Mouse (Mus musculus) hindbrain, postnatal 0 days (tissue): ENCODE measurements around the gene Atp12a. TPM values are rescaled to one million over a fixed set of nuclear protein-coding genes. Genes with fewer than 3 reads are reported as not detected.

Source experiments
- ATAC-seq: fragments of 200-750 bp; cut with Nextera tagmentation; 2 replicates; pipeline ENCODE4 v1.8.0; 2017; ENCODE audit warnings: mild to moderate bottlenecking, moderate TSS enrichment, moderate library complexity
- DNase-seq: peaks from one replicate; pipeline ENCODE4 v3.0.0-alpha.2; 2015; ENCODE audit warnings: low spot score
- H3K27ac ChIP-seq: fragments of 300-500 bp; sonication (generic); 2 replicates; pipeline ENCODE4 v1.5.1; 2014; ENCODE audit warnings: mild to moderate bottlenecking
- H3K27me3 ChIP-seq: fragments of 300-500 bp; sonication (generic); 2 replicates; pipeline ENCODE4 v1.6.1; 2014; ENCODE audit warnings: low read length, mixed read lengths; ENCODE audit not compliant: insufficient read depth
- H3K36me3 ChIP-seq: fragments of 300-500 bp; sonication (generic); 2 replicates; pipeline ENCODE4 v1.6.1; 2014; ENCODE audit warnings: low read length, mixed read lengths; ENCODE audit not compliant: insufficient read depth
- H3K4me1 ChIP-seq: fragments of 300-500 bp; sonication (generic); 2 replicates; pipeline ENCODE4 v1.6.1; 2014; ENCODE audit warnings: antibody characterized with exemption, low read length, mixed read lengths; ENCODE audit not compliant: insufficient read depth
- H3K4me2 ChIP-seq: fragments of 300-500 bp; sonication (generic); 2 replicates; pipeline ENCODE4 v1.6.1; 2014; ENCODE audit warnings: low read depth, mild to moderate bottlenecking, low read length, moderate library complexity, mixed read lengths
- H3K4me3 ChIP-seq: fragments of 300-500 bp; sonication (generic); 2 replicates; pipeline ENCODE4 v1.5.1; 2014; ENCODE audit warnings: low read length
- H3K9ac ChIP-seq: fragments of 300-500 bp; sonication (generic); replicated peaks from 2 replicates; pipeline ENCODE4 v1.6.1; 2014; ENCODE audit warnings: mild to moderate bottlenecking, low read length, moderate library complexity, mixed read lengths
- H3K9me3 ChIP-seq: fragments of 300-500 bp; sonication (generic); 2 replicates; pipeline ENCODE4 v1.6.1; 2016; ENCODE audit warnings: low read length, mixed read lengths
- CTCF ChIP-seq: IDR thresholded peaks from 2 replicates; pipeline ENCODE4 v1.5.1; 2016; ENCODE audit warnings: antibody characterized with exemption, control low read depth, low read depth
- WGBS: fragments of 180-500 bp; shearing (Covaris S2); extraction: QIAGEN DNeasy Blood & Tissue Kit; methylation state at CpG from one replicate; pipeline ENCODE4 v1.1.7; 2014; 5-methylcytosine and 5-hydroxymethylcytosine counted together
- polyA plus RNA-seq: library from polyadenylated mRNA; unstranded; fragments of >200 nt; fragmentation: Nextera tagmentation; extraction: Ambion mirVana; gene quantifications from 2 replicates; pipeline ENCODE4 v1.2.1, GENCODE M21; 2015
- total RNA-seq: library from RNA; depleted of rRNA; stranded (reverse); fragments of >200 nt; gene quantifications from 2 replicates; pipeline ENCODE4 v1.2.3, GENCODE M21; 2014

The Atp12a gene
- total and polyA plus RNA-seq, 2 experiments from 2014 or later = 0.48 to 0.68 TPM

DNA sequence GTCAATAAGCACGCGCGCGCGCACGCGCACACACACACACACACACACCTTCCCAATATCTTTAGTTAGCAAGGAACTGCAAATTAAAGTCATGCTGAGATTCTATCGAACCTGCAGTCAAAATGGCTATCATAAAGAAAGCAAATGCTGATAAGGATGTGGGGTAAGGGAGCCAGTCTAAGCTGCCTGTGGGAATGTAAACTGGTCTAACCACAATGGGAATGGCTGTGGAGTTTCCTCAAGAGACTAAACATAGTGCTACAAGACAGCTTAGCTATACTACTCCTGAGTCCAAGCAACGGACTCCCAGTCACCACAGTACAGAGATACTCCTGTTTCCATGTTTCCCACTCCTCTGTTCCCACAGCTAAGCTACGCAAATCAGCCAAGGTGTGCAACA, 28.8 kb upstream of the Atp12a start:
- no peak overlapping the region for H3K27ac ChIP-seq
- ATAC-seq = no peak
- H3K36me3 ChIP-seq = no peaks in the 10 kb centered on the region
- TF ChIP-seq CTCF = no peak
- no peak for DNase-seq
- no peaks in the 10 kb centered on the region for H3K4me1 ChIP-seq
- H3K4me2 ChIP-seq = no peak overlapping the region
- no peak overlapping the region for H3K9ac ChIP-seq
- no peak overlapping the region for H3K4me3 ChIP-seq
- no peaks in the 10 kb centered on the region for H3K9me3 ChIP-seq
- no peaks in the 10 kb centered on the region for H3K27me3 ChIP-seq
- 91% methylated on average over 10 of the region's 10 CpGs for WGBS

- ATAC-seq (peak; percentile 62), DNase-seq (peak; percentile 80)
- no peak for TF ChIP-seq CTCF
- no peaks in the 10 kb centered on the region for H3K9me3 ChIP-seq
- H3K4me3 ChIP-seq = no peak overlapping the region
- no peaks in the 10 kb centered on the region for H3K27me3 ChIP-seq
- WGBS = 47% methylated on average over 9 of the region's 9 CpGs
- H3K36me3 ChIP-seq = no peaks in the 10 kb centered on the region
- no peak overlapping the region for H3K27ac ChIP-seq
- no peaks in the 10 kb centered on the region for H3K4me1 ChIP-seq
- no peak overlapping the region for H3K4me2 ChIP-seq
- no peak overlapping the region for H3K9ac ChIP-seq
Observed at GRCm38 (mm10) chr14:56337075-56337474, 27.8 kb upstream of the Atp12a start.

- DNase-seq = no peak
- no peak for TF ChIP-seq CTCF
Observed at GRCm38 (mm10) chr14:56337696-56338095, 27.2 kb upstream of the Atp12a start.

DNA sequence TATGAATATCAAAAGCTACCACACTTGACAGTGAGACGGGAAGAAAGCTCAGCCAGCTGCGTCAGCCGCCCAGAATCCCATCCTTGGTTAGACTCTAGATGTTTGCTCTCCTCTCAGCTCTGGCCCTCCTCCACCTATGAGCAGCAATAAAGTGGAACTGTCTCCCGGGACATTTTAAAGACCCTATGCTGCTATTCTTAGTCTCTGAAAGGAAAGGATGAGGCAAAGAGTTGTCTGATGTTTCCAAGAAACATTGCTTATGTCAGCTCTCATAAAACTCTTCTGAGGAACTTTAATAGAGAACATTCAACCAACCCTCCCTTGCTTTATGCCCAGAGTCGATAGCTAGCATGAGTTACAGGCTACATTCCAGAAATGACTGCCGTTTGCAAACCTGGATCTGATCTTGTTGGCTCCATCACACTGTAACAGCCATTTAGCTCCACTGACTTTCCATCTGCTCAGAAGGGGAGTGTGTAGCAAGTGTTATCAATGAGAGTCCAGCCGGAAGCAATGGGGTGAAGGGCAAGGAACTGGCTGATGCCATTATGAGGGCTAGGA, 25.9 kb upstream of the Atp12a start:
- no peaks in the 10 kb centered on the region for H3K36me3 ChIP-seq
- H3K4me3 ChIP-seq = no peak overlapping the region
- H3K9me3 ChIP-seq = no peaks in the 10 kb centered on the region
- no peak overlapping the region for H3K9ac ChIP-seq
- DNase-seq (no peak), ATAC-seq (no peak)
- no peak overlapping the region for H3K27ac ChIP-seq
- no peaks in the 10 kb centered on the region for H3K27me3 ChIP-seq
- WGBS = 78% methylated on average over 7 of the region's 7 CpGs
- TF ChIP-seq CTCF = no peak
- no peak overlapping the region for H3K4me2 ChIP-seq
- no peaks in the 10 kb centered on the region for H3K4me1 ChIP-seq

More at GRCm38 (mm10) chr14:56337696-56338095, 27.2 kb upstream of the Atp12a start:
- no peaks in the 10 kb centered on the region for H3K27me3 ChIP-seq
- no peak overlapping the region for H3K27ac ChIP-seq
- no peak overlapping the region for H3K4me3 ChIP-seq
- no peaks in the 10 kb centered on the region for H3K36me3 ChIP-seq
- no peaks in the 10 kb centered on the region for H3K4me1 ChIP-seq
- WGBS = 79% methylated on average over 2 of the region's 2 CpGs
- ATAC-seq = no peak
- no peak overlapping the region for H3K4me2 ChIP-seq
- H3K9ac ChIP-seq = no peak overlapping the region
- H3K9me3 ChIP-seq = no peaks in the 10 kb centered on the region

DNA sequence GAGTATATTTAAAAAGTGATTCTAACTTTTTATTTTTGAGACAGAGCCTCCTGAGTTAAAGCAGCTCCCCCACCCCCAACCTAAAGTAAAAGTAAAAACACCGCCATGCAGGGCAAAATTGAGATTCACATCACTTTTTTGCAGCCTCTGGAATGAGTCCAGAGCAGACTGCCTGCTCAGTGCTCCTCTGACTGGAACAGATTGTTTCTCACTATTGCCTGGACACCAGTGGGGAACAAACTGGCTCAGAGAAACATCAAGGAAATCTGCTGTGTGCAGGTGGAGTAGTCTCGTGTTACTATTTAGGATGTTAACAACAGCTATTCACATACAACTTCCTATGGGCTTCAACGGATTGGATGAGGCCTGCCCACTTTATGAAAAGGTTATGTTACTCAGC, 16.2 kb upstream of the Atp12a start:
- Histone ChIP-seq H3K36me3 (no peaks in the 10 kb centered on the region), H3K27ac (no peak overlapping the region), H3K4me3 (no peak overlapping the region), H3K4me1 (peaks cover 5% of the 10 kb centered on the region), H3K9me3 (no peaks in the 10 kb centered on the region), H3K9ac (no peak overlapping the region), H3K27me3 (no peaks in the 10 kb centered on the region), H3K4me2 (no peak overlapping the region)
- 51% methylated on average over 3 of the region's 3 CpGs for WGBS
- no peak for TF ChIP-seq CTCF
- DNase-seq (peak; percentile 49), ATAC-seq (no peak)

DNA sequence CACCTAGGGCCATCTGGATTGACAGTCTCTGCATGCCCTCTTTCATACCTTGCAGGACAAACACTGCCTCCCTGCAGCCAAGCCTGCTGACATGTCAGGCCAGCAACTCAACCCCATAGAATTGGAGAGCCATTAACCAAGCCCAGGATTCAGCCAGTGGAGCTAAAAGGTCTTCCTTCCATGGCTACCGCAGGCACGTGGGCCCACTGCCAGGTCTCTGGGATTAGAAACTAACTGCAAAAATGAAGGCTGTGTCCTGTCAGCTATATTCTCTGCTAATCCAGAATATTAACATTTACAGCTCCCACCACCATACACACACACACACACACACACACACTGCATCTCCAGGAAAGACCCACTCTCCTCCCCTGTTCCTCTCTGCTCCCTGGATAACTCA, 15.3 kb upstream of the Atp12a start:
- TF ChIP-seq CTCF = no peak
- WGBS = 66% methylated on average over 2 of the region's 2 CpGs
- ATAC-seq = no peak

GRCm38 (mm10) chr14:56351959-56352660, 12.8 kb upstream of the Atp12a start:
- H3K9ac ChIP-seq = no peak overlapping the region
- H3K27me3 ChIP-seq = no peaks in the 10 kb centered on the region
- 43% methylated on average over 17 of the region's 17 CpGs for WGBS
- peaks cover 5% of the 10 kb centered on the region for H3K4me1 ChIP-seq
- H3K9me3 ChIP-seq = no peaks in the 10 kb centered on the region
- TF ChIP-seq CTCF = peak; percentile 59
- H3K4me2 ChIP-seq = no peak overlapping the region
- DNase-seq (peak; percentile 44), ATAC-seq (0 out of 2 replicates have a peak, but pooled peaks have one; percentile 24)
- H3K36me3 ChIP-seq = no peaks in the 10 kb centered on the region
- no peak overlapping the region for H3K4me3 ChIP-seq
- H3K27ac ChIP-seq = no peak overlapping the region

More for the DNA sequence above, 15.3 kb upstream of the Atp12a start:
- H3K4me2 ChIP-seq = no peak overlapping the region
- no peaks in the 10 kb centered on the region for H3K9me3 ChIP-seq
- no peak for DNase-seq
- no peak overlapping the region for H3K4me3 ChIP-seq
- no peak overlapping the region for H3K9ac ChIP-seq
- H3K36me3 ChIP-seq = no peaks in the 10 kb centered on the region
- H3K27ac ChIP-seq = no peak overlapping the region
- no peaks in the 10 kb centered on the region for H3K27me3 ChIP-seq
- H3K4me1 ChIP-seq = peaks cover 5% of the 10 kb centered on the region
